Comparison of ENCODE assay signal across 35 mouse cellular contexts in the genomic region with DNA sequence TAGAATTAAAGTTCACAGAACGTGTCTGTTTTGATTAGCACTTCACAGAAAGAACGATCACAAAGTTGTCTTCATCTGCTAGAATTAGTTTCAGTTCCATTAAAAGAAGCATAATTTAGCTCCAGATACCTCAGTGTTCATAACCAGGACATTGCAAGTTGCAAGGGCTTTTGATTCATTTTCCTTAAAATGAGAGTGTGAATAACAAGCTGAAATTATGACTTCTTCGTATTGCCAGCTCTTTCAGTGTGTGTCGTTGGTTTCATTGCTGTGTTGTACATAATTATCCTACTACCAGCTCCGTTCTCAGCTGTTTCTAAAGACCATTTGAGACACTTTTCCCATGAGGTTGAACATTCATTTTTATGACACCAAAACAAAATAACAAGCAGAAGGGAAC.
"Had no signal": no experiment of that assay in that cellular context is flagged by ENCODE, and none has a peak within 500 bp of the region (broad histone marks: within the 10 kb centered on the region; RNA-seq: fewer than 3 reads in every experiment).

No protein-coding gene starts in this region.

- ATAC-seq: hindbrain, embryonic 16.5 days; hindbrain, postnatal 0 days; inflammation-experienced regulatory T-cells, adult 6 months; intestine, embryonic 15.5 days; intestine, embryonic 16.5 days; intestine, postnatal 0 days had no signal

- DNase-seq: heart, postnatal 10 days; heart, postnatal 14 days; heart, postnatal 36 days; heart, postnatal 4 days; kidney, adult 11 months; kidney, adult 18-20 months; kidney, adult 2 months; kidney, adult 8-10 months; kidney, adult 9 months; kidney, postnatal 10 days; kidney, postnatal 14 days; kidney, postnatal 25 days; kidney, postnatal 36 days; kidney, postnatal 4 days; layer of hippocampus, adult 9-11 months; layer of hippocampus, postnatal 36 days had no signal

- H3K27ac ChIP-seq: heart, embryonic 13.5 days; heart, embryonic 15.5 days; hindbrain, embryonic 10.5 days; hindbrain, embryonic 12.5 days; hindbrain, embryonic 13.5 days; hindbrain, embryonic 14.5 days; hindbrain, embryonic 15.5 days; hindbrain, postnatal 0 days; intestine, embryonic 15.5 days; kidney, embryonic 15.5 days; kidney, postnatal 0 days; layer of hippocampus, adult 2 months; left cerebral cortex, adult 2 months had no signal

- H3K4me1 ChIP-seq: heart, embryonic 12.5 days; heart, embryonic 13.5 days; heart, embryonic 15.5 days; hindbrain, embryonic 10.5 days; hindbrain, embryonic 13.5 days; hindbrain, embryonic 15.5 days; intestine, embryonic 15.5 days; kidney, embryonic 15.5 days had no signal

- H3K36me3 ChIP-seq: heart, embryonic 12.5 days; heart, embryonic 13.5 days; heart, embryonic 15.5 days; hindbrain, embryonic 10.5 days; hindbrain, embryonic 12.5 days; hindbrain, embryonic 13.5 days; hindbrain, embryonic 15.5 days; intestine, embryonic 15.5 days; kidney, embryonic 15.5 days had no signal

- H3K9me3 ChIP-seq: heart, embryonic 12.5 days; heart, embryonic 13.5 days; heart, embryonic 15.5 days; hindbrain, embryonic 10.5 days; hindbrain, embryonic 12.5 days; hindbrain, embryonic 13.5 days; hindbrain, embryonic 15.5 days; intestine, embryonic 15.5 days; kidney, embryonic 15.5 days had no signal

- H3K4me2 ChIP-seq: heart, embryonic 11.5 days; heart, embryonic 12.5 days; heart, embryonic 13.5 days; heart, embryonic 15.5 days; hindbrain, embryonic 12.5 days; hindbrain, embryonic 13.5 days; hindbrain, embryonic 14.5 days; hindbrain, embryonic 15.5 days; intestine, embryonic 15.5 days; kidney, embryonic 15.5 days had no signal

- H3K9ac ChIP-seq: heart, embryonic 12.5 days; heart, embryonic 13.5 days; heart, embryonic 15.5 days; hindbrain, embryonic 12.5 days; hindbrain, embryonic 13.5 days; hindbrain, embryonic 14.5 days; hindbrain, embryonic 15.5 days; intestine, embryonic 15.5 days; kidney, embryonic 15.5 days had no signal

- H3K4me3 ChIP-seq: heart, embryonic 12.5 days; heart, embryonic 13.5 days; heart, embryonic 15.5 days; hindbrain, embryonic 10.5 days; hindbrain, embryonic 12.5 days; hindbrain, embryonic 13.5 days; hindbrain, embryonic 15.5 days; intestine, embryonic 15.5 days; kidney, embryonic 15.5 days; layer of hippocampus, adult 2 months; left cerebral cortex, adult 2 months had no signal

- H3K27me3 ChIP-seq: heart, embryonic 12.5 days; heart, embryonic 13.5 days; heart, embryonic 15.5 days; hindbrain, embryonic 12.5 days; hindbrain, embryonic 13.5 days; hindbrain, embryonic 15.5 days; intestine, embryonic 15.5 days; kidney, embryonic 15.5 days had no signal
